Mouse (Mus musculus) intestine, embryonic 15.5 days (tissue): Measurements from ENCODE around the gene Spsb2. TPM values are rescaled to one million over a fixed set of nuclear protein-coding genes. Genes with fewer than 3 reads are reported as not detected.
A peak's percentile ranks its signal among the peaks of the same experiment; 100 is the strongest.
"Not testable (repeated sequence)": the region's sequence is repeated elsewhere in the genome, so short reads cannot be mapped to it uniquely, and the experiment has no call there.

Experiments used
- ATAC-seq: fragments of 200-750 bp; cut with Nextera tagmentation; 2 replicates; pipeline ENCODE4 v1.8.0; 2017; ENCODE audit warnings: moderate TSS enrichment, moderate library complexity
- H3K27ac ChIP-seq: fragments of 300-500 bp; sonication (generic); 2 replicates; pipeline ENCODE4 v1.5.1; 2015; ENCODE audit warnings: mild to moderate bottlenecking, inconsistent platforms
- H3K27me3 ChIP-seq: fragments of 300-500 bp; sonication (generic); replicated peaks from 2 replicates; pipeline ENCODE4 v1.6.1; 2015; ENCODE audit warnings: inconsistent platforms
- H3K36me3 ChIP-seq: fragments of 300-500 bp; sonication (generic); 2 replicates; pipeline ENCODE4 v1.6.1; 2015; ENCODE audit warnings: inconsistent platforms
- H3K4me1 ChIP-seq: fragments of 300-500 bp; sonication (generic); replicated peaks from 2 replicates; pipeline ENCODE4 v1.6.1; 2015; ENCODE audit warnings: inconsistent platforms
- H3K4me2 ChIP-seq: fragments of 300-500 bp; sonication (generic); replicated peaks from 2 replicates; pipeline ENCODE4 v1.6.1; 2015; ENCODE audit warnings: mild to moderate bottlenecking, inconsistent platforms
- H3K4me3 ChIP-seq: fragments of 300-500 bp; sonication (generic); replicated peaks from 2 replicates; pipeline ENCODE4 v1.5.1; 2015; ENCODE audit warnings: inconsistent platforms
- H3K9ac ChIP-seq: fragments of 300-500 bp; sonication (generic); 2 replicates; pipeline ENCODE4 v1.6.1; 2015; ENCODE audit warnings: inconsistent platforms
- H3K9me3 ChIP-seq: fragments of 300-500 bp; sonication (generic); 2 replicates; pipeline ENCODE4 v1.6.1; 2016; ENCODE audit warnings: inconsistent platforms
- WGBS: fragments of 180-500 bp; shearing (Covaris S2); methylation state at CpG from one replicate; pipeline ENCODE4 v1.1.7; 2015; 5-methylcytosine and 5-hydroxymethylcytosine counted together
- polyA plus RNA-seq: library from polyadenylated mRNA; unstranded; fragments of >200 nt; fragmentation: Nextera tagmentation; extraction: Ambion mirVana; gene quantifications from 2 replicates; pipeline ENCODE4 v1.2.1, GENCODE M21; 2015

Spsb2 gene
- polyA plus RNA-seq, 1 experiment from 2014 or later, result 16.1 TPM

- Histone ChIP-seq H3K9ac (no peak overlapping the region), H3K9me3 (no peaks in the 10 kb centered on the region), H3K4me3 (no peak overlapping the region), H3K27ac (no peak overlapping the region), H3K27me3 (no peaks in the 10 kb centered on the region), H3K36me3 (no peaks in the 10 kb centered on the region), H3K4me1 (peaks cover 7% of the 10 kb centered on the region), H3K4me2 (0 out of 2 replicates have a peak overlapping the region, but pooled peaks have one; percentile 64)
- ATAC-seq, result no peak
- 88% methylated on average over 3 of the region's 3 CpGs for WGBS
Measured at GRCm38 (mm10) chr6:124804341-124804740, 4.1 kb upstream of the Spsb2 start.

- peak overlapping the region; percentile 88 for H3K27ac ChIP-seq
- H3K9ac ChIP-seq, result peak overlapping the region; percentile 45
- ATAC-seq, result peak; percentile 85
- 2% methylated on average over 34 of the region's 34 CpGs for WGBS
- no peaks in the 10 kb centered on the region for H3K9me3 ChIP-seq
- H3K4me3 ChIP-seq, result peak overlapping the region; percentile 41
- H3K36me3 ChIP-seq, result no peaks in the 10 kb centered on the region
- peaks cover 15% of the 10 kb centered on the region for H3K4me1 ChIP-seq
- peak overlapping the region; percentile 64 for H3K4me2 ChIP-seq
- no peaks in the 10 kb centered on the region for H3K27me3 ChIP-seq
Measured at GRCm38 (mm10) chr6:124805341-124806321, 2.8 kb upstream of the Spsb2 start.

- Histone ChIP-seq H3K27ac (peak overlapping the region; percentile 88), H3K9ac (no peak overlapping the region), H3K36me3 (peaks cover 4% of the 10 kb centered on the region), H3K4me2 (peak overlapping the region; percentile 64), H3K4me3 (0 out of 2 replicates have a peak overlapping the region, but pooled peaks have one; percentile 3), H3K27me3 (no peaks in the 10 kb centered on the region), H3K9me3 (no peaks in the 10 kb centered on the region), H3K4me1 (peaks cover 17% of the 10 kb centered on the region)
- 83% methylated on average over 7 of the region's 7 CpGs for WGBS
- no peak for ATAC-seq
Measured at GRCm38 (mm10) chr6:124806446-124807140, 1.9 kb upstream of the Spsb2 start.

GRCm38 (mm10) chr6:124807366-124807765 is 1.1 kb upstream of the Spsb2 start:
- 77% methylated on average over 4 of the region's 4 CpGs for WGBS
- no peak overlapping the region for H3K4me2 ChIP-seq
- peaks cover 11% of the 10 kb centered on the region for H3K36me3 ChIP-seq
- H3K4me1 ChIP-seq, result peaks cover 25% of the 10 kb centered on the region
- H3K4me3 ChIP-seq, result no peak overlapping the region
- no peak for ATAC-seq
- H3K9me3 ChIP-seq, result no peaks in the 10 kb centered on the region
- 0 out of 2 replicates have a peak overlapping the region, but pooled peaks have one; percentile 97 for H3K27ac ChIP-seq
- H3K27me3 ChIP-seq, result no peaks in the 10 kb centered on the region
- H3K9ac ChIP-seq, result no peak overlapping the region

- WGBS, result 63% methylated on average over 6 of the region's 6 CpGs
- H3K4me2 ChIP-seq, result peak overlapping the region; percentile 97
- peak overlapping the region; percentile 63 for H3K4me3 ChIP-seq
- H3K4me1 ChIP-seq, result peaks cover 29% of the 10 kb centered on the region
- no peaks in the 10 kb centered on the region for H3K9me3 ChIP-seq
- no peaks in the 10 kb centered on the region for H3K27me3 ChIP-seq
- H3K27ac ChIP-seq, result peak overlapping the region; percentile 97
- no peak overlapping the region for H3K9ac ChIP-seq
- no peak for ATAC-seq
- peaks cover 11% of the 10 kb centered on the region for H3K36me3 ChIP-seq
Measured at GRCm38 (mm10) chr6:124807986-124808357, 489 bp upstream of the Spsb2 start.

- H3K27ac ChIP-seq, result peak overlapping the region; percentile 97
- ATAC-seq, result peak; percentile 16
- peak overlapping the region; percentile 63 for H3K4me3 ChIP-seq
- peak overlapping the region; percentile 73 for H3K9ac ChIP-seq
- WGBS, result under 1% methylated on average over 35 of the region's 35 CpGs
- peaks cover 30% of the 10 kb centered on the region for H3K4me1 ChIP-seq
- peaks cover 11% of the 10 kb centered on the region for H3K36me3 ChIP-seq
- no peaks in the 10 kb centered on the region for H3K27me3 ChIP-seq
- H3K9me3 ChIP-seq, result no peaks in the 10 kb centered on the region
- H3K4me2 ChIP-seq, result peak overlapping the region; percentile 97
Measured at GRCm38 (mm10) chr6:124809052-124809774, 752 bp downstream of the Spsb2 start.

GRCm38 (mm10) chr6:124809775-124810538 is 1.5 kb downstream of the Spsb2 start:
- Histone ChIP-seq H3K4me1 (peaks cover 37% of the 10 kb centered on the region), H3K27ac (peak overlapping the region; percentile 97)
- 43% methylated on average over 14 of the region's 14 CpGs for whole genome bisulfite sequencing

GRCm38 (mm10) chr6:124810566-124811402 is 2.3 kb downstream of the Spsb2 start:
- ATAC-seq, H3K4me3 ChIP-seq, H3K27ac ChIP-seq, H3K9me3 ChIP-seq, H3K27me3 ChIP-seq: not testable (repeated sequence)
- Histone ChIP-seq H3K4me2 (peak overlapping the region; percentile 97; the same call in 1 of the 2 replicates), H3K9ac (0 out of 2 replicates have a peak overlapping the region, but pooled peaks have one; percentile 73), H3K4me1 (peaks cover 42% of the 10 kb centered on the region), H3K36me3 (peaks cover 14% of the 10 kb centered on the region)
- WGBS, result 85% methylated on average over 11 of the region's 11 CpGs

More at GRCm38 (mm10) chr6:124809775-124810538, 1.5 kb downstream of the Spsb2 start:
- Histone ChIP-seq H3K4me2 (peak overlapping the region; percentile 97), H3K9me3 (no peaks in the 10 kb centered on the region), H3K4me3 (peak overlapping the region; percentile 63), H3K9ac (peak overlapping the region; percentile 73), H3K36me3 (peaks cover 11% of the 10 kb centered on the region), H3K27me3 (no peaks in the 10 kb centered on the region)
- ATAC-seq, result no peak

- peaks cover 39% of the 10 kb centered on the region for H3K4me1 ChIP-seq
- H3K9ac ChIP-seq, result no peak overlapping the region
- 0 out of 2 replicates have a peak overlapping the region, but pooled peaks have one; percentile 79 for H3K4me2 ChIP-seq
- peaks cover 14% of the 10 kb centered on the region for H3K36me3 ChIP-seq
- H3K4me3 ChIP-seq, result no peak overlapping the region
- H3K27me3 ChIP-seq, result no peaks in the 10 kb centered on the region
- no peaks in the 10 kb centered on the region for H3K9me3 ChIP-seq
- WGBS, result 79% methylated on average over 4 of the region's 4 CpGs
- H3K27ac ChIP-seq, result no peak overlapping the region
- no peak for ATAC-seq
Measured at GRCm38 (mm10) chr6:124811403-124811665, 2.9 kb downstream of the Spsb2 start.

- peak overlapping the region; percentile 94; the same call in 1 of the 2 replicates for H3K27ac ChIP-seq
- 69% methylated on average over 24 of the region's 24 CpGs for WGBS
- ATAC-seq, result no peak
- peaks cover 36% of the 10 kb centered on the region for H3K4me1 ChIP-seq
- H3K4me3 ChIP-seq, result peak overlapping the region; percentile 71
- peak overlapping the region; percentile 79 for H3K4me2 ChIP-seq
- H3K27me3 ChIP-seq, result no peaks in the 10 kb centered on the region
- no peaks in the 10 kb centered on the region for H3K9me3 ChIP-seq
- peak overlapping the region; percentile 5; the same call in 1 of the 2 replicates for H3K9ac ChIP-seq
- peaks cover 17% of the 10 kb centered on the region for H3K36me3 ChIP-seq
Measured at GRCm38 (mm10) chr6:124811701-124812560, 3.5 kb downstream of the Spsb2 start.
